Mouse (Mus musculus): ENCODE results near the gene Ctns.

- TF ChIP-seq POLR2A (IDR thresholded peaks at IDR 0.05; ENCODE audit: low read depth, low read length) (no peak), NELFE (IDR thresholded peaks at IDR 0.05; ENCODE audit: low read depth, low read length) (no peak), ZNF384 (IDR thresholded peaks at IDR 0.05; ENCODE audit: low read depth, low read length) (no peak), SIN3A (IDR thresholded peaks at IDR 0.05; ENCODE audit: low read length) (no peak), CTCF (conservative IDR thresholded peaks at IDR 0.05 in 1 of 2, IDR thresholded peaks at IDR 0.05 in 1 of 2; ENCODE audit: low read depth in 2 of 2, low read length in 2 of 2) (no peak), USF2 (conservative IDR thresholded peaks at IDR 0.05; ENCODE audit: low read depth, low read length) (no peak), ETS1 (conservative IDR thresholded peaks at IDR 0.05; ENCODE audit: low read depth, low read length) (no peak), EP300 (IDR thresholded peaks at IDR 0.05; ENCODE audit: low read length) (no peak), TBP (conservative IDR thresholded peaks at IDR 0.05; ENCODE audit: low read depth, low read length) (no peak), ZKSCAN1 (IDR thresholded peaks at IDR 0.05; ENCODE audit: borderline replicate concordance, low read depth, low read length) (no peak), ZC3H11A (IDR thresholded peaks at IDR 0.05; ENCODE audit: low read depth, low read length) (no peak), MAFK (IDR thresholded peaks at IDR 0.05; ENCODE audit: insufficient replicate concordance, low read length) (no peak), ZMIZ1 (IDR thresholded peaks at IDR 0.05; ENCODE audit: low read depth, low read length) (no peak), RAD21 (IDR thresholded peaks at IDR 0.05; ENCODE audit: low read depth, low read length) (no peak)
Observed at GRCm38 (mm10) chr11:73185872-73186615, 12.8 kb downstream of the Ctns start.

Data from CH12.LX (cell line).